Mouse (Mus musculus) MN1 (cell line): Measurements from ENCODE around the gene Gm6309.
"Not testable (repeated sequence)": the region's sequence is repeated elsewhere in the genome, so short reads cannot be mapped to it uniquely, and the experiment has no call there.

Experiments
- DNase-seq: peaks from one replicate; pipeline ENCODE4 v3.0.0-alpha.2; 2016; ENCODE audit warnings: low spot score

The Gm6309 gene

DNA sequence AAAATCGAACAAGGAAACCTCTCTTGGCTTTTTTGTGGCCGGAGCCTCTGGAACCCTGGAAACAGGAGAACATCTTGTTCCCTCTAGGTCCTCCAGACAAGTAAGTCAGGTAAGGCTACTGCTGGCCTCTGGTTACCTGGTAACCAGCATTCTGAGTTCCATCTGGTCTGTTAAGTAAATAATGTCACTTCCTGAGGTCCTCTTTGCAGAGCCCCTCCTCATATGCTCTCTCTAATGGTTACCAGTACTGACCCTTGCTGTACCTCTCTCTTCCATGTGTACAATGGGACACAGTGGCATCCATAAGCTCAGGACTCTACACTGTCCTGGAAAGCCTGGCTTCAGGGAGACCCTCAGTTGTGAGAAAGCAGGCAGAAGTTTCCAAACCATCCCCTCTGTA lies at the start of gene Gm6309:
Gene Gm6309, minus strand, starts transcription at position 101 of the 400 bp plus-strand sequence.
- DNase-seq, result not testable (repeated sequence)

DNA sequence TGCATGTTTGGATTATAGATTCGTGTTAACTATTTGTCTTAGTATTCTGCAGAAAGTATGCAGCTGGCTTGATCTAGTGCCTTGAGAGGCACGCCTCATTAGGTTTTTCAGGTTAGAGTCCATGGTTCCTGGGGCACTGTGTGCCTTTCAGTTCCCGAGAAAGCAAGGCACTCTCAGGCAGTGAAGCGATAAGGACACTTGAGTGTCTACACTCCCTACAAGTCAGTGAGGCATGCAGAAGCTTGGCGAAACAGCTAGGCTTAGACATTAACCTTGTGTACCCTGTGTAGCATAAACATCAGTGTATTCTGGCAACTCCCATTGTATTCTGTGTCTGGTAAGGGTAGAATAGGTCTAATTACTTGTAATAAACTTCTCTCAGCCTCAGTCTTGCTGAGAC lies 35.0 kb upstream of the Gm6309 start:
- DNase-seq, result no peak

GRCm38 (mm10) chr5:146203921-146204320 lies 33.4 kb upstream of the Gm6309 start:
- no peak for DNase-seq

GRCm38 (mm10) chr5:146200580-146200979 lies 30.1 kb upstream of the Gm6309 start:
- DNase-seq, result no peak

- DNase-seq, result no peak
These were observed 29.0 kb upstream of the Gm6309 start for GRCm38 (mm10) chr5:146199540-146199939.

GRCm38 (mm10) chr5:146199073-146199472 lies 28.6 kb upstream of the Gm6309 start:
- DNase-seq, result no peak

DNA sequence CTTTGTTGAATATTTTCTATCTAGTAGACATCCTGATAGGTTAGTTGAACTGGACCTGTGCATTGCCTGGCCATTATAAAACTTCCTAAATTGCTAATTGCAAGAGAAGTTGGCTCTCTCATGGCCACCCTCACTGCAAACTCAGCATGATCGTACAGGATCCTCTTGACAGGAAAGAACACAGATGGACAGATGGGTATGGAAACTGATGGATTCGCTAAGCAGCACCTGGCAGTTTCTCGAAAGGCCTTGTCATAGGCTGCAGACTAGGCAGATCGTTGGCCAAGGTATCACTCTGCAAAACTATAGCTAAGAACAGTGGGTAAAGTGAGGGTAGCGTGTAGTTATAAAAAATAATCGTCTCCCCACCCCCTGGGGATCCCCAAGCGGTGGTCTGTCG lies 22.8 kb upstream of the Gm6309 start:
- no peak for DNase-seq

DNA sequence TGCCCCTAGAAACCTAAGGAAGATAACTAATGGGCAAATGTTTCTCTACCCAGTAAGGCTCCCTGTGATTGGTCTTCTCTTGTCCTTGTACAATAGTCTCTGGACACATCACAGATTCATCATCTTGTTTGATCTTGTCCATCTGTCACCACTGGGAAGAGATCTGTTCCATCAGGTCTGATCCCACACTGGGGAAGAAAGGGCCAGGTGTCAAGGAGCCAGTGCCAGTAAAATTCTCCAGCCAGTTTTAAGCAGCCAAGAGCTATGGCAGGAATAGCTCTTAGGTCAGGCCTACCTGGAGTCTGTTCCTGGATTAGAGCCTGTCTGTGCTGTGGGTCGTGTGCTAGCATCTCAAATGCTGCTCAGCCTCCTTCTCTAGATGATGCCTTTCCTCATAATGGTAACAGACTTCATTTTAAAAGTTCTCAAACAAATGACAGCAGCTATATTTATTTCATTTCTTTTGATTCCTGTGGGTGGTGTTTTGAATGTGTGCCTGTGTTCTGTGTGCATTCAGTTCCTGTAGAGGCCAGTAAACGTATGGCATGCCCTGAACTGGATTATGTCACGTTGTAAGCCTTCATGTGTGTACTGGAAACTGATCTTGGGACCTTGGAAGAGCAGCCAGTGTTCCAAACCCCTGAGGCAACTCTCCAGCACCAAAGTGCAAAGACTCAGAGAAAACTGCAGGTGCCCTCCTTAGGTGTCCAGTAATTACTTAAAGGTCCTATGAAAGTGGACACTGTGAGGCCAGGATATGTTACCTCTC lies 20.2 kb upstream of the Gm6309 start:
- no peak for DNase-seq

DNA sequence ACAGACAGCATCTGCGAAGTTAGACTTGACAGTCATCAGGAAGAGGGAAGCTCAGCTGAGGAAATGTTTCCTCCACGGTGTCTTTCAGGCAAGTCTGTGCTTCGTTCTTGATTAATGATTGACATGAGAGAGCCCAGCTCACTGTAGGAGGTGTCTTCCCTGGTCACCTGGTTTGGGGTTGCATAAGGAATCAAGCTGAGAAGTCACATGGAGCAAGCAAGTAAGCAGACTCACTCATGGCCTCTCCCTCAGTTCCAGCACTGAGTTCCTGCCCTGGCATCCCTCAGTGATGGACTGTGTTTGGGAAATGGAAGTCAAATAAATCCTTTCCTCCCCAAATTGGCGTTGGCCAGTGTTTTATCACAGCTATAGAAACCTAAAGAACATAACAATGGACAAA lies 19.6 kb upstream of the Gm6309 start:
- DNase-seq, result no peak

DNA sequence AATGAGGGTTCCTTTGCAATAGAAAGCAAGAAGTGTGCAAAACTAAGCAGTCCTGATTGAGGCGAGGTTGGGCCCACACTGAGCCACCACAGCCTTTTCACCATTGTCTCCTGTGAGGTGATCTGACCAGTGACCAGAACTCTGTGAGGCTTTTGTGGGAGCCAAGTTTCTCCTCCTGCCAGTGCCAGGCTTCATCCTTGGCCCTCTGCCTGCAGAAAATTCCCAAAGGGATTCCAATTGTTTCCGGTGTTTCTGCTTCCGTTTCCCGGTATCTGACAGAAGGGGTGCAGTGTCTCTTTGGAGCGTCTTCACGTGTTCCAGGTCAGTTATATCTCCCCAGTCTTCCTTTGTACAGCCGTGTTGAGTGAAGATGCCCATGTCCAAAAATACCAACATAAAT lies 18.2 kb upstream of the Gm6309 start:
- DNase-seq, result no peak

DNA sequence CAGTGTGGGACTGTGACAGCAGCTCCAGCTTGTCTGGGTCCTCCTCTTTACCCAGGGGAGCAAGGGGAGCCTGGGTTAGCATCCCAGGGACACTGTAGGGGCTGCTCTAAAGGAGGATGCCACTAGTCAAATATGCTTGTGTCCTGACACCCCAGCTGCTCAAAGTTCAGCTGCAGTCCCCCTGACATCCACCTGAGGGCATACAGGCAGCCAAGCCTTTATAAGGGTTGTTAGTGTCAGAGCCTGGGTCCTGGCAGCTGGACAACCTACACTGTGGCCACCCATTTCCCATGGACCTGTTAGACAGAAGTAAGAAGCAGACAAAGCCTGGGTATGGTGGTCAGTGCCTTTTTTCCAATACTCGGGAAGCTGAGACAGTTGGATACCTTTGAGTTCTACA lies 17.6 kb upstream of the Gm6309 start:
- DNase-seq, result no peak

DNA sequence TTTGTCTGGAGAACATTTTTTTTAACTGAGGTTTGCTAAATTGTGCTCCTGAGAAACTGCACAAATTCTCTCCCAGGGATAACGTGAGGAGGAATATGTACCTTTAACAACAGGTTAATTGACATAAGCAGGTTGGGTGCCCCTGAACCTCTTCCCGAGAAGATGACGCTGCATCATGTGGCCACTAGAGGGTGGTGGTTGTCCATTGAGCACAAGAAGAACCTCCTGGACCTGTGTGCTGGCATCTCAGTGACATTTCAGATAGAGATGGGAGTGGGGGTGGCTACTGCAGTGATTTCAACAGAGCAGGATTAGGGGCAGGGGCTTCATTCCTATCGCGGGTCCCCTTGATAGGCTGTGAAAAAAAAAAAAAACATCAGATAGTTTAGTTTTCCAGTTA lies 16.9 kb upstream of the Gm6309 start:
- DNase-seq, result not testable (repeated sequence)

GRCm38 (mm10) chr5:146185204-146185603 lies 14.7 kb upstream of the Gm6309 start, which contains the start of gene 1700001J03Rik:
1700001J03Rik (minus strand) TSS chr5:146185304.
- not testable (repeated sequence) for DNase-seq

- DNase-seq, result not testable (repeated sequence)
These were observed 2.2 kb upstream of the Gm6309 start for GRCm38 (mm10) chr5:146172744-146173143.

DNA sequence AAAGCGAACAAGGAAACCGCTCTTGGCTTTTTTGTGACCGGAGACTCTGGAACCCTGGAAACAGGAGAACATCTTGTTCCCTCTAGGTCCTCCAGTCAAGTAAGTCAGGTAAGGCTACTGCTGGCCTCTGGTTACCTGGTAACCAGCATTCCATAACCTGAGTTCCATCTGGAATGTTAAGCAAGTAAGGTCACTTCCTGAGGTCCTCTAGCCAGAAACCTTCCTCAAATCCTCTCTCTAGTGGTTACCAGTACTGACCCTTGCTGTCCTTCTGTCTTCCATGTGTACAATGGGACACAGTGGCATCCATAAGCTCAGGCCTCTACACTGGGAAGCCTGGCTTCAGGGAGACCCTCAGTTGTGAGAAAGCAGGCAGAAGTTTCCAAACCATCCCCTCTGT lies 10.1 kb downstream of the Gm6309 start, which contains the start of gene Gm5565:
Gene Gm5565, minus strand, starts transcription at position 101 of the 400 bp plus-strand sequence.
- not testable (repeated sequence) for DNase-seq

DNA sequence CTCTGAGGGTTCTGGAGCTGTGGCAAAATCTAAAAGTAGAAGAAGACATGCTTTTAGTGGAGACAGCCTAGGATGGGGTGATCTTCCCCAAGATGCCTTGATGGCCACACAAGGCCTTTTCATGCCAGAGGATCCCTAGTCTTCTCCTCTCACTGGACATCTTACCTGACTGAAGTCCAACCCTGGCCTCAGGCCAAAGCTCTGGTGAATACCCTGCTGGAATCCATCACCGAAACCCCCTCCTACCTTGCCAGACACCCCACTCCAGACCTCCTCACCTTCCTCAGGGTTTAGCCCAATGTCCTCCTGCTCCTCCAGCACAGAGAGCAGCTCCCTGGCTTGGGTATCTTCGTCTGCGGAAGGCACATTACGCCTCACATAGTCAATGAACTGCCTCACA lies 12.2 kb downstream of the Gm6309 start:
- not testable (repeated sequence) for DNase-seq

GRCm38 (mm10) chr5:146150454-146150853 lies 20.1 kb downstream of the Gm6309 start:
- no peak for DNase-seq

DNA sequence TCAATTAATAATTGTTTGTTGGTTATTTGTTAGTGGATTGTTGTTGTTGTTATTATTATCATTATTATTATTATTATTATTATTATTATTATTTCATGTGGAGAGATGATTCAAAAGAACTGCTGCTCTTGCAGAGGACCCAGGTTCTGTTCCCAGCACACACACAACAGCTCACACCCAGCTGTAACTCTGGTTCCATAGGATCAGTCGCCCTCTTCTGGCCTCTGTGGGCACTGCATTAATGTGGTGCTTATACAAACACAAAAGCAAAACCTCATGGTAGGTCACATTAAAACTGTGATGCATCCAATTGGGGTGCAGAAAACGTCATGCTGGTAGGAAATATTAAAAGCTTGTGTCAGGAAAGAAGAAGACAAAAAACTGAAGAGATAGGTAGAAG lies 22.6 kb downstream of the Gm6309 start:
- DNase-seq, result no peak
